Mouse (Mus musculus): Measurements from ENCODE around the gene Efnb3.

The Efnb3 gene

DNA sequence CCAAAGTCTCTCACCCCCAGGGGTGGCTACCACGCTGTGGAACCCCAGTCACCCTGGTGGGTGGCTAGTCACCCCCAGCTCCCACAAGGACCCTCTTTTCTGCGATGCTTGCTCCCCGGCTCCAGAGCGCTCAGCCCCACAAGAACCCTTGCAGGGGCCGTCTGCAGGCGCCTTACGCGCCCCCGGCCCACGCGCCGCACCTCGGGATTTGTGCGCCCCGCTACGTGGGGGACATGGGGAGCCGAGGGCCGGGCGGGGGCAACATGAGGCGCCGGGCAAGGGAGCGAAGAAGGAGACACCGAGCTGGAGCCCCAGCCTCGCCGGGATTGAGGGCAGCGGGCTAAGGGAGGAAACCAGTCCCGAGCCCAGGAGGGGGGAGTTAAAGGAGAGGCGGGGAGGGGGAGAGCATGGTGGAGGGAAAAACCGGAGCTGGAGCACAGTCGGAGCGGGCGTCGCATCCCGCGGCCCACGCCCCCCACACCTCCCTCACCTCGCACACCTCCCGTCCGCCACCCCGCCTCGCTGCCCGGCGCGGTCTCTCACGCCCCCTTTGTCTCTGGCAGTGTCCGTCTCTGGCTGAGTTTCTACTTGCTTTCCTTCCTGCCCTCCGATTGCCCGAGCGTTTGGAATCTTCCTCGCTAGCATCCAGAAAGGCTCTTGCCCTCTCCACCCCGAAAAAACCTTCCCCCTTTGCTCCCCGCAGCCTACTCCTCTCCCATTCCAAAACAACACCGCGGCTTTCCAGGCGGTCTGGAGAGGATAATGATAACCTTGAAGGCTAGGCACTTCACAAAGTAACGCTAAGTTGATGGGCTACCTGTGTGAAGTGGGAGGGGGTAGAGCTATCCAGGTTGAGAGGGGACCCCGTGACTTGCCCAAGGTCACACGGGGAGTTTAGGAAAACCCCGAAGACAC is at the start of gene Efnb3:
Efnb3 (minus strand) TSS at position 355 of the 915 bp plus-strand sequence.
- DNase-seq: peak; percentile 71

DNA sequence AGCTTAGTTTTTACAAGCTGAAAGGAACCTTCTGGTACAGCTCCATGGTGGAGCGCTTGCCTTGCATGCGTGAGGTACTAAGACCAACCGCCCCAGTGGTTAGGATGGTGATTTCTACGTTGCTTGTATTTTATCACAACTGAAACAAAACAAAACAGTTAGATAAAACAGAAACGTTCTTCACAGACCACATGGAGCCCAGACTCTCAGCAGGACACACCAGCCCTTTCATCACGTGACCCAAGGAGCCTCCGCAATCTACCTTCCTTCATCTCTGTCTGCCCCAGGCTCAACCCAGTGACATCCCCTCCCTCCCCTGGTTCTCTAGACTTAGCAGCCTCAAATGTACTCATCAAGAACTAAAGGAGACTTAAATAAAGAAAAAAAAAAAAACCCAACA is 49.4 kb upstream of the Efnb3 start:
- DNase-seq: no peak

DNA sequence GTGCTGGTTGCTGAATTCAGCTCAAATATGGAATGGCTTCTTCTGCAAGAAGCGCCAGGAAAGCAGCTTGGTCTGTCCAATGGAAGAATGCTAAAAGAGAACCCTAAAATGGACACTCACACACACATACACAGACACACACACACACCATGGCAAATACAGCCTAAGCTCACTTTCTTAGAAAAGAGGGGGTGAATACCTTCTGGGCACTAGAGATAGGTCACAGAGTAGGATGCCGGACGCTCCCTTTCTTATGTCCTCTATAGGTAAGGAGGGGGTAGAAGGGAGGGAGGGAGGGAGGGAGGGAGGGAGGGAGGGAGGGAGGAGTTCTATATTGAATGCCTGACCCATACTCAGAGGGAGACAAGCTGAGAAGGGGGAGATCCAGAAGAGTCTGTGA is 48.5 kb upstream of the Efnb3 start:
- no peak for DNase-seq

DNA sequence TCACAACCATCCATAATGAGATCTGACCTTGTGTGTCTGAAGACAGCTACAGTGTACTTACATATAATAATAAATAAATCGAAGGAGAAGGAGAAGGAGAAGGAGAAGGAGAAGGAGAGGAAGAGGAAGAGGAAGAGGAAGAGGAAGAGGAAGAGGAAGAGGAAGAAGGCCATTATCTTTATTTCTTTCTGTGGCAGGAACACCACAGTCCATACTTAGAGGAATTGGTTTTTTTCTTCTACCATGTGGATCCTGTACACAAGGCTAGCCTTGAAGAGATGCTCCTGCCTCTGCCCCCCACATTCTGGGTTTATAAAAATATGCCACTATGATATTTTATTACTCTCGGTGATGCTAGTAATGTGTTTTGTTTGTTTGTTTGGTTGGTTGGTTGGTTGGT is 46.8 kb upstream of the Efnb3 start:
- DNase-seq: no peak

DNA sequence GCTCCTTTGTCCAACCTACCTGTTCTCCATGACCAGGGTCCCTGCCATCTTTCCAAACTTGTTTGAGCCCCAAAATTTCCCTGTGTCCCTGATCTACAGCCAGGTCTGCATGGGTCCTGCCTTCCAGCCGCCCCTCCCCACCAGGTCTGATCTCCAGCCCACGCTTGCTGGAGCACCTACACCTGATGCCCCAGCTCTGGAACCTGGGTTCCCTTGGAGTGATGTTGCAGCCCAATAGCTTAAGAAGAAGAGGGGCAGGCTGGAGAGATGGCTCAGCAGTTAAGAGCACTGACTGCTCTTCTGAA is 46.4 kb upstream of the Efnb3 start:
- no peak for DNase-seq

DNA sequence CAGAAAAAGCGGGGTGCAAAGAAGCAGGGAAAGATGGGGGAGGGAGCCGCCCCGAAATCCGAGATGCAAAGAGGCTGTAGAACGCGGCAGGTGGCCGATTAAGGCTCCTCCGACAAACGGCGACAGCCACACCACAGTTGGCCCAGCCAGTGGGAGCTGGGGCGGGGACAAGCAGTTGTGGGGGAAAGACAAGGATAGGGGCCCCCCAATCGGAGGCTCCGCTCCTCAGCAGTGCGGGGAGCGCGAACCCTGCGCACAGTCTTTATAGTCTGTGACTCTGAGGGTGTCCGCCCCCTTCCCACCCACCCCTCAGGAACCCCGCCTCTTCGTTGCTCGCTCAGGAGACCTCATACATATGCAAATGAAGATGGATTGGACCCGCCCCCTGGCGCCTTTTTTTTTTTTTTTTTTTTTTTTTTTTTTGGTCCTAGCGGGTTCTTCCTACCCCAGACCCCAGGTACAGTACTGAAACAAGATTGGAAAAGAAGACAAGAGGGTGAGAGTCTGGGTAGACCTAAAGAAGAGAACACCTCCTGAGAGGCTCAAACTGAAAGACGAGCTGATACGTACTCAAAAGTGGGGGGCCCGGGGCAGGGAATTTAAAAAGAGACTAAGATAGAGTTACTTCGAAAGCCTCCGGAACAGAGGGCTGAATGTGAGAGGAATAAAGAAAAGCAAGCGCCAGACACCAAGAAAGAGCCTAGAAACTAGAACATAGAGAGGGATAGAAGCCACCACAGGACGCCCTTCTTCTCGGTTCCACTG is 45.9 kb upstream of the Efnb3 start, which contains the start of gene Atp1b2:
Atp1b2 (minus strand) TSS at position 217 of the 765 bp plus-strand sequence.
- DNase-seq: peak; percentile 88

DNA sequence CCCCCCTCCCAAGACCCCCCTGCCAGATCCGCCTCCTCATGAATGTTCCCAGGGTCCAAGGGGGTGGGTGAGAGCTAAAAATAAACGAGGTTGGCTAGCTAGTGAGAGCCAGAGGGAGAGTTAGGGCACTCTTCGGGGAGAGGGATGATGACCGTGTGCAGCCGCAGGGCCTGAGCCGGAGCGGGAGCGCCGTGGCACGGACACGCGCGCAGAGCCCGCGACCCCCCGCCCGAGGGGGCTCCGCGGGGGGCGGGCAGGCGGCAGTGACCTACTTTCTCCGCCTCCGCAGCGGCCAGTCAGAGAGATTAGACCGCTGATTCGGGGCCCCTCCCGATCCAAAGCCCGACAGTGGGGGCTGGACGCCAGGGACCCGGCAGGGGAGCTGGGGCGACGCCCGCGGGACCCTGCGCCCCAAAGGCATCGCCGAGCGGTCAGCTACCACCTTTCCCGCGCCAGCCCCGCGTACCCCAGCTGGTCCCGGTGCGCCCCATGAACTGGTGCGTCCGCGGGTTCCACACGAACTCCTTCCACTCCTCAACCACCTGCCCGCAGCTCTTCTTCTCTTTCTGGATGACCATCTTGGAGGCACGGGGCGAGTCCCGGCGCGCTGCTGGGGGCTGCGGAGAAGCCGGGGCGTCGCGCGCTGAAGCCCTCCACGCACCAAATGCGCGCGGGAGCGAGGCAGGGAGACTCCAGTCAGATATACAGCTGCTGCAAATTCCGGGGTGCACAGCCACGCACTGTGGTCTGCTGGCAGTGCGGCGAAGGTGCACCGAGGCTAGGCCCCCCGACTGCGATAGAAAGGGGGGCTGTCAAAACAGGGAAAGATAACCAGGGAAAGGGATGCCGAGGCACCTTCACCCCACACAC is 45.0 kb upstream of the Efnb3 start:
- DNase-seq: peak; percentile 46

DNA sequence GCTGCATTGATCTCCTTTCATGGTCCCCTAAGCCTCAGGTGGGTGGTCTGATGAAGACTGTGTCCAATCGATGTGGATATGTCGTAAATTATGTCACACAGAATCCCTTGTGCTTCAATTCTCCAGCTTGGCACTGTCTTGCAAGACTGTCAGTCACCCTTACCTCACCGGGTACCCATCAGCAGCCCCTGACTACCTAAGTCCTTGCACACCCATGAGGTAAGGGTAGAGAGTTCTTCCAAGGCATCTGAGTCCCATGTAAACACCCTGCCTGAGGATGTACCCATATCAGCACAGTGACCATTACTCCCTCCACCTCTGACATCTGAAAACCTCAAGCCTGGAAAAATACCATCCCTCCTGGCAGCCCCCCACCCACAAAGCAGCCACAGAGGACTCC is 44.3 kb upstream of the Efnb3 start:
- DNase-seq: no peak

DNA sequence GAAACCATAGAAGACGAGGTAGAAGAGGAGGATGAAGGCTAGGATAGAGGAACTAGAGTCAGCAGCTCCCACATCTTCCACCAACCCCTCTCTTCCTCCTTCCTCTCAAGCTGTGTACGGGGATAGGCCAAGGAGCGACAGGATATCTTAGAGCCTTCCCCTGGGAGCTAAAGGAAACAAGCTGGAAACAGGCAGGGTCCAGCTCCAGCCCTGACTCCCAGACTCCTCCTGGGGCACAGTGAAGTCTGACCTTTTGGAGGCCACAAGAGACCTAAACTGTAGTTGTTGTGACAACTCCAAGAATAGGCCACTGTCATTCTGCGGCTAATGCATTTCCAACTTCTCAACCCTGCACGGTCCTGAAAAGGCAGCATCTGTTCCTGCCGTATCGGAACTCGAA is 43.5 kb upstream of the Efnb3 start:
- no peak for DNase-seq

DNA sequence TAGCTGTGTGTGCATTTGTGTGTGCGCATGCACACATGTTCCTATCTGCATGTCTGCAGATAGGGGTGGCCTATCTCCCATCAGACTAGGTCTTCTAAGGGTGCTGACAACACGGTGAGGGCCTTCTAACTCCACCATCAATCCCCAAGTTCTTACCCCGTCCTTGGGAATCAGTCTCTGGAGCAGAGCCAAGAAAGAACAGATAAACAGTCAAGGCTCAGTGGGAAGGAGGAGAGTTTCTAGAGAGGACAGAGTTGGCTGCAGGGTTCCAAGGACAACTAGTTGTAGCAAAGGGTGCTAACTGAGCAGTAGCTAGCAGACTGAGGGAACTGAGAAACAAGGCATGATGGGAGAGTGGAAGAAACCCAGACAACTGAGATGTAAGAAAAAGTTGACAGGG is 41.8 kb upstream of the Efnb3 start:
- DNase-seq: no peak

DNA sequence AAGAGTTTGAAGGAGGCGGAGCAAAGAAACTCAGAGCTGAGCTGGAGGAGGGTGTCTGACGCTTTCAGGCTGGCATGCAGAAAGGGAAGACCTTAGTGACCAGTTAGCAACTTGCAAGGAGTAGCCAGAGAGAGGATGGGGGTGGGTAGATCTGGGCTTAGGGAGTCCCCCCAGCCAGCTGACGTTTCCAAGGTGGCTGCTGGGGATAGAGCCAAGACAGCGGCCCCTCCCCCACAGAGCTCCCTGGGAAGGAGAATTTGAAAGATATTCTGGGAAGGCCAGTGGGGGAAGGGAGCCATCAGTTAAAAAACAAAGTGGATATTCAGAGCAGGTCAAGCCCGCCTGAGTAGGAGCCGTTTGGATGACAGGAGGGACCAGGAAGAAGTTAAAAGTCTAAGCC is 40.1 kb upstream of the Efnb3 start:
- DNase-seq: peak; percentile 77

DNA sequence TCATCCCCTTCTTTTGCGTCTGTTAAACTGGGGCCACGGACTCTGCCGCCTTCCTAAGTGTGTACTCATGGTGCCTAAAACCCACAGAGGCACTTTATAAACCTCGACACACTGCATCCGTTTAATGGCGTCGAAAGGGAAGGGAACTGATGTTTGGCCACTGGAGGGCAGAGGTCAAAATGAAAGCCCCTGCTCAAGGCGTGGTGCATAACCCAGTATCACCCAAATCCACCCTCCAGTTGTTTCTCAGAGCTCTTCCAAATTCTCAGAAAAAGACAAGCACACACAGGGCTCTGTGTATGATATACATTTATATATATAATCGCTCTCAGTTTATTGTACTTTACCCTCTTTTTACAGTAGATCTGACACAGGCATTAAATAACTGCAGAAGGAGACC is 39.4 kb upstream of the Efnb3 start:
- DNase-seq: no peak

DNA sequence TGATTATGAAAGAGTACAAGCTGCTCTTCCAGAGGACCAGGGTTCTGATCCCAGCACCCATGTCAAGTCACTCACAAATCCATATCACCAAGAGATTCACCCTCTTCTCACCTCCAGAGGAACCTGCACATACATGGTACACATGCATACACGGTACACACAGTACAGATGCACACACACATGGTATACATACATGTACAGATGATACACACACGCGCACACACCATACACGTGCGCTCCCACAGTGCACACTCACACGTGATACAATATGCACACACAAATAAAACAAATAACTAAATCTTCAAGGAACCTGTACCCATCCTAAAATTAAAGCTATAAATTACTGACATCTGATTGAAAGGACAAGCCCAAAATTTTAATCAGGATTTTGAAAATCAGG is 34.8 kb upstream of the Efnb3 start:
- no peak for DNase-seq

DNA sequence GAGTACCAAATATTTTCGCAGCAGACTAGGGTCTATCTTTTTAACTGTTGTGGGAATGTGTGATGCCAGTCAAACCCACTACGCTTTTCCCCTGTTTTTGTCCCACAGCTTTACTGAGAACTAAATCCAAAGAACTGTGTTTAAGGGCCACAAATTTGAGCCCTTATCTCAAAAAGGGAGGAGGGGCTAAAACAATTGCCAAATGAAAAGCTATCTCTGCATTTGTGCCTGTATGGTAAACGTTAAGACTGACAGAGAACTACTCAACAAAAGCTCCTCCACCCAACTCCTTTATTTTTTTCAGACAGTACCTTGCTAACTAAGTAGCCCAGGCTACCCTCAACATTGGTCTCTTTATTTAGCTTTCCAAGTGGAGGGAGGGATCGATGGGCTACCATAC is 32.8 kb upstream of the Efnb3 start:
- DNase-seq: no peak

DNA sequence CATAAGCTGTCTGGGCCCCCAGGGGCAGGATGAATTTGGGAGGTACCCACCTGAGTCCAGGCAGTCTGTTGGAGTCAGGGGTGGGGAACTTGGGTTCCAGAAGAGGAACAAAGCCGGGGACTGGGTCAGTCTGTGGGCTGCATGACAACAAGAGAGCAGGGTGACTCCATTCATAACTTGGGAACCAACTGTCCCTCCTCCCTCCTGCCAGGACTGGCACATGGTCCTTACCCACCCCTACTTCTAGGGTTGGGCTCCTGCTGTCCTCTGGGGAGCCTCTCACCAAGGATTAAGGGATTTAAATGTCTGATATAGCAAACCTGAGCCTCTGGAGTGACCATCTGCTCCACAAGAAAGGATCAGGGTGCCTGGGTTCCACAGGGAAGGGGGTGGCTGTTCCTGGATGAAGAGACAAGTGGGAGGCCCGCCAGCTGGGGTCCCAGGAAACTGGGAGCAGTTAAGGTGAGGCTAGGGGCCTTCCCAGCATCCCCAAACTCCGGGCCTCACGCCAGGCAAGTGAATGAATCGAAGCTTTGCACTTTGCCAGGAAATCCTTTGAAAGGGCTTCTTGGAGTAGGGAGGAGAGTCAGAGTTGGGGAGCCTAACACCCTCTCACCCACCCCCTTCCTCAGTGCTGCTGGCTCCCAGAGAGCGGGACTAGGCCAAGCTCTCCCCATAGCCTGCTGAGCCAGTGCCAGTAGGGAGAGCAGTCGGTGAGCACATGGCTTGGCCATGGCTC is 32.1 kb upstream of the Efnb3 start:
- peak; percentile 82 for DNase-seq

DNA sequence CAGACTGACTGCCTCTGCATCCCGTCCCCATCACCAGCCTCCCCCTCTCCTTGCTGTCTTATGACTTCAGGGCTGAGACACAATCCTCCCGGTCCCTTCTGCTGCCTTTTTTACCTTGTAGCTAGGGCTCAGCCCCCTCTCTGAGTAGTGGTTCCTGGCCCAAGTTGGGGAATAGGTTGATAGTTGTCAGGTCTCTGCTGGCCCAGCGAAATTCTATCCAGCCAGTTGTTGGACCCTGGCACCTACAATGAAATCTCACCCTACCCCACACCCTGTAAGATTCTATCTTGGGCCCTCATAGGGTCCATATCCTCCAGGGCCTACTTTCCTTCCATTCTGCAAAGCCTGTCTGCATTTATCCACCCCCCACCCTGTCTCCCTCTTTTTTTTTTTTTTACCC is 31.4 kb upstream of the Efnb3 start:
- no peak for DNase-seq

DNA sequence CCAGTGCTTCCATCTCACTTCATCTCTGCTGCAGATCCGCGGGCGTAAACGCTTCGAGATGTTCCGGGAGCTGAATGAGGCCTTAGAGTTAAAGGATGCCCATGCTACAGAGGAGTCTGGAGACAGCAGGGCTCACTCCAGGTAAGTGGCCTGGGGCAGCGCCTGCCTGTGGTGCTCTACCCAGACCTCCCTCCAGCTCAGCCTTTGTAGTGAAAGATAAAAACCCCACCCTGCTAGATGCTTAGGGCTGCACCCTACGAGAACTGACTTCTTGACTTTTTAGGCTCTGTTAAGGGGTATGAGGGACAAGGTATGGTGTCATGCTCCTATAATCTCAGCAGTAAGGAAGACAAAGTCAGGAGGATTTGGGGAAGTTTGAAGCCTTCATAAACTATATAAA is 30.6 kb upstream of the Efnb3 start:
- no peak for DNase-seq

DNA sequence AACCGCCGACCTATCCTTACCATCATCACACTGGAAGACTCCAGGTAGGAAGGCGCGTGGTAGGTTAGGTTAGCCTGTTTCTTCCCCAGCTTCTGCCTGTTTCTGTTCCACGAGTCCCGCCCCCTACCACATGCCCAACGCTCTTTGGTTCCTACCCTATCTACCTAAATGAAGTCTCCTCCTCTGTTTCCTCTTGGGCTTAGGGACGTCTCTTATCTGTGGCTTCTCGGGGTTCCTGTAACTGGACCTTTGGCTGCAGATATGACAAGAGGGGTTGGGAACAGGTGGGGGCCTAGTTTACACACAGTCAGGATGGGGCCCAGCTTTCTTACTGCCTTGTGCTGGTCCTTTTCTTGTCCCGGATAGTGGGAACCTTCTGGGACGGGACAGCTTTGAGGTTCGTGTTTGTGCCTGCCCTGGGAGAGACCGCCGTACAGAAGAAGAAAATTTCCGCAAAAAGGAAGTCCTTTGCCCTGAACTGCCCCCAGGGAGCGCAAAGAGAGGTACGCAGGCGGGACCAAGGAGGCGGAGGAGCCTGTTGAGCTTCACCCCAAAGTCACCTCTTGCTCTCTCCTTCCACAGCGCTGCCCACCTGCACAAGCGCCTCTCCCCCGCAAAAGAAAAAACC is 29.3 kb upstream of the Efnb3 start:
- DNase-seq: no peak

DNA sequence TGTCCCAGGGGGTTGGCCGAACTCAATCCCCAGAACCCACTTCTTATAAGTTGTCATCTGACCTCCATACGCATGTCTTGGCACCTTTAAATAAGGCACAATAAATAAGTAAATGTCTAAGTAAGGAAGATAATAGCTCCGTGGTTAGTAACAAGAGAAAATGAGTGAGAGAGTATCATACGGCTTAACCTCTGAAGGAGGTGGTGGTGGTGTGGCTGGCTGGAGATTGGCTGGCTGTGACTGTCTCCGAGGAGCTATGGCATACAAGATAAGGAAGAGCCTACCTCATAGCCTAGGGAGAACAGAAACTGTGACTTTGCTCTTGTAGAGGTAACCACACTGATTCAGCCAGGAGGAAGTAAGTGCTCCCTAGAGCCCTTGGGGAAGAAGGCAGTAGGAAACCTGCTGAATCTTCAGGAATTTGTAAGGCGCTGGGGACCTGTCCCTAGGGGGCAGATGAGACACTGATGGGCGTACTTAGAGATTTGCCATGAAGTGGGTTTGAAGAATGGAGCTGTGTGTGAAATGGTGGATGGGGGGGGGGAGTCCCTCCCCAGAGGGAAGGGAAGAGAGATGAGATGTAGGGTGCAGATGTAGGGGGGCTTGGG is 25.8 kb upstream of the Efnb3 start:
- DNase-seq: no peak

DNA sequence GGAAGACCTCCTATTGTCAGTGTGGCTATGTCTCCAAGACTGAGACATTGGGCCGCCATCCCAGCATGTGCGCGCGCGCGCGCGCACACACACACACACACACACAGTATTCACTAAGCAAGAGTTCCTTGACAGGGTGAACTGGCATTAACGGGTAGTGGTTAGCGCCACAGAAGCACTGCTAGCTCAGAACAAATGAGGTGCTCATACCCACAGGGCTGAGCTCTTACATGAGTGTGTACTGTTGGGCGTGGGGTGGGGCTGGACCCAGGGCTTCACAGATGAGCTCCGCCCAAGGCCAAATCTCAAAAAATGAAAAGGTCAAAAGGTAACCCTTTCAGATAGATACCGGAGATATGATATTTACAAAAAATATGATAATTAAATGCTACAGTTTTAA is 24.9 kb upstream of the Efnb3 start:
- no peak for DNase-seq

DNA sequence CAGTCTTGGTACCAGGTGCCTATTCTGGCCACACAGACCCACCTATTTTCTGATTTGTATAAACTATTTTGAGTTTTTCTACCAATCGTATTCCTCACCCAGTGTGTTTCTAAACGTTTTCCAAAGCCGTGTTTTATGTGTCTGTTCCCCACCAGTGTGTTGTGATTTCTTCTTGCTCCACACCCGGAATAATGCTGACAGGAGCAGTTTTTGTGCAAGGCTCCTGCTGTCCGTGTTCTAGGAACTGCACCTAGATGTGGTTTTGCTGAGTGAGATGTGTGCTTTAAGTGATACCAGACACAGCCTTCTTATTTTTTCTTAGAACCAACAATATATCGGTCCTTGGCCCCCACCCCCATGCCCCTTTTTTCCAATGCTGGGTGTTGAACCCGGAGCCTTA is 24.0 kb upstream of the Efnb3 start:
- DNase-seq: no peak
